Mouse (Mus musculus) cerebellum, adult 11 months (tissue): ENCODE data around the gene Gon7.
A peak's percentile ranks its signal among the peaks of the same experiment; 100 is the strongest.

Experiments used
- DNase-seq: peaks from one replicate; pipeline ENCODE4 v3.0.0; 2022

Gon7 gene

GRCm38 (mm10) chr12:102742056-102742455 lies 15.5 kb downstream of the Gon7 start:
- no peak for DNase-seq

- DNase-seq = no peak
These were observed 17.3 kb downstream of the Gon7 start for GRCm38 (mm10) chr12:102740285-102740684.

- DNase-seq = no peak
These were observed 18.5 kb downstream of the Gon7 start for GRCm38 (mm10) chr12:102739096-102739495.

- DNase-seq = no peak
These were observed 24.2 kb downstream of the Gon7 start for GRCm38 (mm10) chr12:102733381-102733780.

- DNase-seq = no peak
These were observed 26.6 kb downstream of the Gon7 start for GRCm38 (mm10) chr12:102730798-102731619.

GRCm38 (mm10) chr12:102729855-102730797 lies 27.5 kb downstream of the Gon7 start:
- DNase-seq = peak; percentile 70

- DNase-seq = no peak
These were observed 31.8 kb downstream of the Gon7 start for GRCm38 (mm10) chr12:102725761-102726175.

GRCm38 (mm10) chr12:102725146-102725545 lies 32.5 kb downstream of the Gon7 start:
- no peak for DNase-seq

GRCm38 (mm10) chr12:102723861-102724260 lies 33.7 kb downstream of the Gon7 start:
- DNase-seq = no peak

- no peak for DNase-seq
These were observed 34.6 kb downstream of the Gon7 start for GRCm38 (mm10) chr12:102722966-102723365.

- DNase-seq = no peak
These were observed 35.2 kb downstream of the Gon7 start for GRCm38 (mm10) chr12:102722451-102722850.

GRCm38 (mm10) chr12:102719552-102720315 lies 37.9 kb downstream of the Gon7 start:
- DNase-seq = peak; percentile 47

- no peak for DNase-seq
These were observed 42.8 kb downstream of the Gon7 start for GRCm38 (mm10) chr12:102714654-102715395.

- DNase-seq = no peak
These were observed 43.5 kb downstream of the Gon7 start for GRCm38 (mm10) chr12:102714116-102714515.

GRCm38 (mm10) chr12:102713153-102713865 lies 44.3 kb downstream of the Gon7 start:
- DNase-seq = no peak

GRCm38 (mm10) chr12:102710851-102711375 lies 46.7 kb downstream of the Gon7 start:
- peak; percentile 89 for DNase-seq

GRCm38 (mm10) chr12:102709896-102710295 lies 47.7 kb downstream of the Gon7 start:
- DNase-seq = no peak

GRCm38 (mm10) chr12:102708220-102708619 lies 49.4 kb downstream of the Gon7 start:
- no peak for DNase-seq

GRCm38 (mm10) chr12:102706833-102707463 lies 50.7 kb downstream of the Gon7 start:
- DNase-seq = no peak

- DNase-seq = no peak
These were observed 51.5 kb downstream of the Gon7 start for GRCm38 (mm10) chr12:102705906-102706640.
